Mouse (Mus musculus) E14TG2a.4 (cell line): ENCODE data around the gene Rpl37.

ENCODE experiments used
- CTCF ChIP-seq: conservative IDR thresholded peaks from 2 replicates; pipeline ENCODE4 v1.5.1; 2014; ENCODE audit warnings: low read length
- NANOG ChIP-seq: IDR thresholded peaks from 2 replicates; pipeline ENCODE4 v1.6.1; 2014; ENCODE audit warnings: borderline replicate concordance, low read length, mixed read lengths
- POU5F1 ChIP-seq: IDR thresholded peaks from 2 replicates; pipeline ENCODE4 v1.6.1; 2014; ENCODE audit warnings: low read length, borderline replicate concordance

DNA sequence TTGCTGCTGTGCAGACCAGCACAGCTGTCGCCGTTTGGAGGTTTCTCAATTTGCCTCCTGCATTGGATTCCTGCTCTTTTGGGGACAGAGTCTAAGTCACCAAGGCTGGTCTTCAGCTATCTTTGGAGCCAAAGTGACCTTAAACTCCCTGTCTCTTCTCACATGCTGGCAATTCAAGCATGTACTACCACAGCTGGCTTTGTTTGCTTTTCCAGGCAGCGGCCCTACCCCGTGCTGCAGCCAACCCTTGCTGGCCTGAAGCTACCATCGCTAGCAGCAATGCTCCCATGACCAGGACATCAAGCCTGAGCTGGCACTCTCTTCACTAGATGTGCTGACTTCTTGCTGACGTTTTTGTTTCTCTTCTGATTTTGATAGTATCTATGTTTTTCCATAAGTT is 42.4 kb downstream of the Rpl37 start:
- no peak for TF ChIP-seq CTCF
- no peak for TF ChIP-seq NANOG
- no peak for TF ChIP-seq POU5F1
